Mouse (Mus musculus) gastrocnemius, postnatal 36 days (tissue): ENCODE data around the gene Rln3. TPM values are rescaled to one million over a fixed set of nuclear protein-coding genes. Genes with fewer than 3 reads are reported as not detected.
"Not testable (repeated sequence)": the region's sequence is repeated elsewhere in the genome, so short reads cannot be mapped to it uniquely, and the experiment has no call there.

Source experiments
- DNase-seq, 2 experiments: peaks; one replicate each; pipeline ENCODE4 v3.0.0; 2022
- intact Hi-C: fragments of 180-260 bp; cut with DNase I; formaldehyde crosslinking; loops from one replicate; pipeline ENCODE4 v1.15.1; 2025
- total RNA-seq, 2 experiments: library from RNA; stranded (reverse); gene quantifications; 2 replicates each; pipeline ENCODE4 v1.2.3; 2021

Rln3 gene
- total RNA-seq, 2 experiments from 2014 or later, result not detected

DNA sequence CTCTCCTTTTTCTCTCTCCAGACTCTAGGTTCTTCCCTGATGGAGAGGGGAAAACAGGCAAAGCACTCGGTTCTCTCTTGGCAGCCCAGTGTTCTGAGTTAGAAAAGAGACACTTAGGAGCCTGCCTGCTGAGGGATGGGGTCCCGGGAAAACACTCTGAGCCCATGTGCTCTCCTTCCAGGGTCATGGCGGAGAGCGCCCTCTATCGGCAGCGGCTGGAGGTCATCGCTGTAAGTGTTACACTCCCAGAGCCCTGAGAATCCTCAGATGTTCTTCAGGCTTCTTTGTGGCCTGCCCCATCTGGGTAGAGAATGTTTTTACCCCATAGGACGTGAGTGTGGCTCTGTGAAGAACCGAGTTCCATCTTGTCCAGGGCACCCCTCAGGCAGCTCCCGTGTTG is 20.6 kb downstream of the Rln3 start:
- DNase-seq, result peak in 1 of 2 experiments; percentile 54
- intact Hi-C loops, result no loop called here

DNA sequence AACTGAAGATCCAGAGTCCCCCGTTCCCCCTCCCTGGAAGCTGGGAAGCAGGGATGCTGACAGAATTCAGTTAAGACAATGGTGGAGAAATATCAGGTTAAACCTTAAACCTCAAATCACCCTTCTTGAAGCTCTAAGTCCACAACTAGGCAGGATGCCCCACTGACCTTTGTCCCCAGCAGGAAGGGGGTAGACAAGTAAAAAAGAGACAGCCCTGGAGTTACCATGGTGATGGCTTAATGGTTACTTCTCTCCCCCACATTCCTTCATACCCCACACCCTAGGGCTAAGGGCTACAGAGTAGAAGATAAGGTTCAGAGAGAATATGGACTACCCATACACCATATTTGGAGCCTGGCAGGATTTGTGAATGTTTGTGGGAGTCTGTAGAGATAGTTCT is 21.2 kb downstream of the Rln3 start:
- no peak for DNase-seq
- intact Hi-C loops, result no loop called here

DNA sequence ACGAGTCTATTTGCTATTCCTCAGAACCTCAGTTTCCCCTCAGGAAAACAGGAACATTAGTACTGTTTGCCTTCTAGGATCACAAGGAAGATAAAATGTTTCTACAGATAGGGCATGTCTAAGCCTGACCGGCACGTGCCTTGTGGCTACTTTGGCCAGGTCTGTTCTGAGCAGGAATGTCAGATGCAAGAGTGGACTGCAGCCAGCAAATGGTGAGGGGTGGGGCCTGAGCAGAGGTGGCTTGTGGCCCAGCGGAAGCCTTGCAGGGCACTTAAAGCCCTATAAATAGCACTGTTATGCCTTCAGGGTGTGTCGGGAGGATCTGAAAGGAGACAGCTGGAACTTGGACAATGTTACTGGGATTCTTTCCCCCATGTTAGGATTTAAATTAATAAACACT is 21.7 kb downstream of the Rln3 start:
- peak; percentile 51 to 59 for DNase-seq
- intact Hi-C loops, result no loop called here

DNA sequence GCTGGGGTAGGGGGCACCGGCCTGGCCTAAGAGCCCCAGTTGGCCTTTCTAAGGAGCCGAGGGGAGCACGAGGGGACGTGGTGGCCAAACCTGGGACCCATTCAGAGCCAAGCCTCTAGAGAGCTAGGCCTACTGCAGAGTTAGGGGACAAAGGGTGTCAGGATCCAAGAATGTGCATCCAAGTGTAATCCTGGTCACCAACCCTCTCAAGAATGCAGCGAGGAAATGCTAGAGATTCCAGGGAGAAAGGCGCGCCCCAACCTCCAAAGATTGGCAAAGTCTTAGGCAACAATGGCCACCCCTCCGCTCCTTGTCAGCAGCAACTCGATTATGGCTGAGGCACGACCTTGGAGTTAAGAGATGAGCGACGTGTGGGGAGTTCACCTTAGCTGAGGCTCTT is 23.2 kb downstream of the Rln3 start:
- DNase-seq, result no peak
- intact Hi-C loops, result no loop called here

DNA sequence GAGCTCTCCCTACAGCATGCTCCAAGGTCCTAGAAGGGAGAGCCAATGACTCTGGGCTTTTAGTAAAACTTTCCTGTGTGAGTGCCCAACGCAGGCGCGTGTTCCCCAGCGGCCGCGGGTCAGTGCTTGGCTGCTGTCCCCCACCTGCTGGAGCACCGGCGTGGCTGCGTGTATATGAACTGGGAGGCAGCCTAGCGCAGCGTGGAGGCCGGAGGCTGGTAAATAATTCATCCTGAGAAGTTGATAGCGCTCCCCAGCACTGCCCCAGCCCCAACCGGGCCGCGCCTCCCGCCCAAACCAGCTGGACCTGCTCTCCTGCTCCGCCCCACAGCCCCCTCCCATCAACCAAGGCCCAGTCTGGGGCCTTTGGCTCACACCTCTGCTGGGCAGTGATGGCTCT is 23.7 kb downstream of the Rln3 start, which contains the start of gene Palm3:
Gene Palm3 (plus strand): TSS at position 376 of the 400 bp plus-strand sequence.
- no peak for DNase-seq
- intact Hi-C loops, result no loop called here

DNA sequence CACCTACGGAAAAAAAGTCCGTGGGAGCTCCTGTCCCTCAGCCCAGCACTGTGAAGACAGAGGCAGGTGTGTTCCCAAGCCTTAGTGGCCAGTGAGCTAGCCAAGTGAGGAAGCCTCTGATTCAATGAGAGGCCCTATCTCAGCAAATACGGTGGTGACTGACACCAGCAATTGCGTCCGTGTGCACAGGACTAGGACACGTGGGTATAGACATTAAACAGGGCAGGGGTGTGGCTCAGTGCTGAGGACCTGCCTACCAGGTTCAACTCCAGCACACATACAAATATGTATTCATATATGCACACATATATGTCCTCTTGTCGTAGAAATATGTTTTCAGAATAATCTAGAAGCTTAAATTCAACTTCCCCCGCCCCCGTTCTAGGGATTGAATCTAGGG is 25.1 kb downstream of the Rln3 start:
- intact Hi-C loops, result no loop called here
- DNase-seq, result no peak

DNA sequence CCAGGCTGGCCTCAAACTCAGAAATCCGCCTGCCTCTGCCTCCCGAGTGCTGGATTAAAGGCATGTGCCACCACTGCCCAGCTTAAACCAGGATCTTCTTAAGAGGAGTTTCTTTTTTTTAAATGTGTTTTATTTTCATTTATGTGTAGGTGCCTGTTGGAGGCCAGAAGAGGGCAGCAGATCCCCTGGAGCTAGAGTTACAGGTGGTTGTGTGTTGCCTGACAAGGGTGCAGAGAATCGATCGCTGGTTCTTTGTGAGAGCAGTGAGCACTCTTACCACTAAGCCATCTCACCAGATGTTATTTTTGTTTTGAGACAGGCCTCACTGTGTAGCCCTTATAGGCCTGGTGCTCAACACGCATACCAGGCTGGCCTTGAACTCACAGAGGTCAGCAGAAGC is 29.0 kb downstream of the Rln3 start:
- no peak for DNase-seq
- intact Hi-C loops, result no loop called here

DNA sequence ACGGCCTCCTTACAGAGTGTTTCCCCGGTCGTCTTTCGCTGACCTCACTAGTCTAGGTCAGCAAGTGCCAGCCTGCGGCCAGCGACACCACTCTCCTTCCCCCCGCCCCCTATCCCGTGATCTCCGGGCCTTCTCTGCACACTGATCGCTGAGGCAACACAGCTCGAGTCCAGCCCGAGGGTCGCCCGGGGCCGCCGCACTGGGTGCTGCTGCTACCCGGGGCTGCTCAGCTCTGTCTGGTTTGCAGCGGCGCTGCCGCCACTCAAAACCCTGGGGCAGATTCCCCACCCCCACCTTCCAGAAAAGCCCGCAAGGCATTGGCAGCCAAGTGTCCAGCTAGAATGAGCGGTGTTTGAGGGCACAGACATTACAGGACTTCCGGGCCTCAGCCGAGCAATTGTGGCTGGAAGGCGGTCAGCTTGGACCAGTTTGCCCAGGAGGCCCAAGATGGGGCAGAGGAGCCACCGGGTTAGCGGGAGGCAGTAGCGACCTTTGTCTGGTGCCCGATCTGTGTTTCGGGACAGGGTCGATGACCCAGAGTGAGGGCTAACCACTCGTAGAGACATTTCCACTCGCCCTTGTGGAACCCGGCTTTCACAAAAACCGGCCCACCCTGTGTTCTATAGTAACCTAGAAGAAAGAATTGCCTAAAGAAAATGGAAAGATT is 32.2 kb downstream of the Rln3 start:
- no peak for DNase-seq
- intact Hi-C loops, result no loop called here

DNA sequence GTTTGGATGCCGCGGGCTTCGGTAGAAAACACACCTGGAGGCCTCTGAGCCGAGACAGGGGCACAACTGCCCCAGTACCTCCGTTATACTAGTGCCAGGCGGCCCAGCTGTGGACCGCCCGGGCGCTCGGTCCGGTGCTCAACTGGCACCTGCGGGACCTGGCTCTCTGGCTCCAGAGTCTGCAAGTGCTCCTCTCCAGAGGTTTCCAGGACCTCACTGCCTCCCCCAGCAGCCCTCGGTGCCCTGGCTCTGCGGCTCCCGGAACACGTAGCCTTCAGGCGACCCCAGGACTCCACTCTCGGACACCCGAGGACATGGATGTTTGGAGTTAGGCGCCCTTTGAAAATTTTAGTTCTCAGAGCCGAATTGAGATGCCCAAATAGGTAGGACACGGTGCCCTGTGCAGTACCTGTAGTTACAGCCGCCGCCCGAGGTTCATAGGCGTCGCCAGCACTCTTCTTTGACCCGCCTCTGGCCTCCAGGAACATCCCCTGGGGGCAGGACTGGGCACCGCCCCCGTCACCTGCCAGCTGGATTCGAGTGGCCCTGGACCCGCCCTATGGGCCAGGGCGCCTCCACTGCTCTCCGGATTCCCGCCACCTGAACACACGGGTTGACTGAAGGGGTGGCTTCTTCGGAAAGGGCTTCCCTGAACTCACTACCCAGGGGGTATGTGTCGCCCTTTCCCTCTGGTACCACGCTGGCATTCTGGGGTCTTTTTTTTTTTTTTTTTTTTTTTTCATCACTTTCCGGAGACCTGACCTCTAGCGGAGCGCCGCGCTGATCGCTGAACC is 32.9 kb downstream of the Rln3 start, which contains the start of gene 2210011C24Rik:
Gene 2210011C24Rik (minus strand): TSS at position 467 of the 794 bp plus-strand sequence.
- intact Hi-C loops, result no loop called here
- no peak for DNase-seq

DNA sequence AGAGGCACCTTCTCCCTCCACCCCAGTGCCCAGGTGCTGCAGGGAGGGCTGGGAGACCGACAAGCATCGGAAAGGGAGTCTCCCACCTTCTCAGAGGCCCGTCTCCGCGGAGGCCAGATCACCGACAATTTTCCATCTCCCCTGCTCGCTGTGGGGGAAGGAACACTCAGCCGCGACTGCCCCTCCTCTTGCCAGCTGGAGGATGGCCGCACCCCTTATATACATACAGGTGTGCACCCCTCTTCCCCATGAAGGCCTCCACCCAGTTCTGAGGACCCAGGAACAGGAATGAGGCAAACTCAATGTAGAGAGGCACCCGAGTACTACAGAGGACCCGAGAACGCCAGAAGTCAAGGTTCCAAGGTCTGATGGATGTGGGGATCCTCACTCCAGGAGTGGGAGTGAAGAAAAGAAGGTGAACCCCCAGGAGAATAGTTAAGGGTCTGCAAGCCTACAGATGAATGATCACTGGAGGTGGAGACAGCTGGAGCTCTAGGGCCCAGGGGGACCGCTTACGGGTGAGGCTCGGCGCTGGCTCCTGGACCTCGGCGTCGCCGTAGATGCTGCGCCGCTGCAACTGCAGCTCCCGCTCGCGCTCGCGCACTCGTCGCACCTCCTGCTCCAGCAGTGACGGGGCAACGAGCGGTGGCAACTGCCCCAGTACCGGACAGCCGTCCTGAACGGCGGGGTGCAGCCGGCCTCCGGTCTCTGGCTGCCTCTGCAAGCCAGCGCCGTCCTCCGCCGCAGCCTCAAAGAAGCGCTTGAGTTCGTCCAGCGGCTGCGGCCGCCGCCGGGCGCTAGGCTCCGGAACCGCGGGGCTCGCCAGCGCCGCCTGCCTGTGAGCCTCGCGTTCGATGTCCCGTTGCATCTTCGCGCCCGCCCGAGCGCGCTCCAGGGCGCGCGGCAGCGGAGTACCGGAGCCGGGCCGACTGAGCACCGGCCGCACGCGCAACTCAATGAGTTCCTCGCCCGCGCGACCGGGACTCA is 33.9 kb downstream of the Rln3 start:
- peak; percentile 74 to 76 for DNase-seq
- intact Hi-C loops, result no loop called here

DNA sequence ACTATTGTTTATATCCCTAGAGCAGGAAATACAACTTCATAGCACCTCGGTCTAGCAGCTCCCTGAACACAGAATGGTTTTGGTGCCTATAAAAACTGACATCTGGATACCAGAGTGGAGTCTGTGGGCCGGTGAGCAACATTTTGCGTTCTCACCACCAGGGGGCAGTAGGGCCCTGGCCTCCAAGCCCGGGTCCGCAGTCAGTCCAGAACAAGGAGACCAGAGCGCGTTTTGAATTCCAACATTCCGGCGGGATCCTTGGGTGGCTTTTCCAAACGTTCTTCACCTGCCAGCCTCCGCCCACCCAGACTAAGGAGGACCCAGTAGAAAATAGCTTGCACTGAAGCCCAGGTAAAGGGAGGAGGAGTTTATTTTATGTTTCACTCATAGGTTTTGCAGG is 34.9 kb downstream of the Rln3 start:
- intact Hi-C loops, result no loop called here

DNA sequence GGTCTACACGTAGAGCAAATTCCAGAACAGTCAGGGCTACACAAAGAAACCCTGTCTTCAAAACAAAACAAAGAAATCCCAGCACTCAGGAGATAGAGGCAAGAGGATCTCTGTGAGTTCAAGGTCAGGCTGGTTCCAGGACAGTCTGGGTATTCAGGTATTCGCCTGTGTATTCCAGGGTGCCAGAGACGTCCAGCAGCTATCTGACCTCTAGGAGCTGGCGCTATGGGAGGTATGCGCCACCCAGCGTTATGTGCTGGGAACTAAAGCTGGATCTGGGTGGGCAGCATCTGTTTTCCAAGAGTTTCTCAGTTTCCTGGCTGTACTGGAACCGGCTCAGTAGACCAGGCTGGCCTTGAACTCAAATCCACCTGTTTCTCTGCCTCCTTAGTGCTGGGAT is 36.4 kb downstream of the Rln3 start:
- DNase-seq, result no peak
- intact Hi-C loops, result no loop called here

More for the DNA sequence above, 34.9 kb downstream of the Rln3 start:
- peak; percentile 80 to 83 for DNase-seq

DNA sequence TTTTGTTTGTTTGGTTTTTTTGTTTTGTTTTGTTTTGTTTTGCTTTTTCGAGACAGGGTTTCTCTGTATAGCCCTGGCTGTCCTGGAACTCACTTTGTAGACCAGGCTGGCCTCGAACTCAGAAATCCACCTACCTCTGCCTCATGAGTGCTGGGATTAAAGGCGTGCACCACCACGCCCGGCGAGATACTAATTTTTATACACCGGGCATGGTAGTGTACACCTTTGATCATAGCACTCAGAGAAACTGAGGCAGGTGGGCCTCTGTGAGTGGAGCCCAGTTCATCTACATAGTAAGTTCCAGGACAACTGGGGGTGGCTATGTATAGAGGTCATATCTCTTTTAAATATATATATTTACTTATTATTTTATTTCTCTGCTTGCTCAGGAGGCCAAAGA is 39.3 kb downstream of the Rln3 start:
- intact Hi-C loops, DNase-seq: not testable (repeated sequence)

DNA sequence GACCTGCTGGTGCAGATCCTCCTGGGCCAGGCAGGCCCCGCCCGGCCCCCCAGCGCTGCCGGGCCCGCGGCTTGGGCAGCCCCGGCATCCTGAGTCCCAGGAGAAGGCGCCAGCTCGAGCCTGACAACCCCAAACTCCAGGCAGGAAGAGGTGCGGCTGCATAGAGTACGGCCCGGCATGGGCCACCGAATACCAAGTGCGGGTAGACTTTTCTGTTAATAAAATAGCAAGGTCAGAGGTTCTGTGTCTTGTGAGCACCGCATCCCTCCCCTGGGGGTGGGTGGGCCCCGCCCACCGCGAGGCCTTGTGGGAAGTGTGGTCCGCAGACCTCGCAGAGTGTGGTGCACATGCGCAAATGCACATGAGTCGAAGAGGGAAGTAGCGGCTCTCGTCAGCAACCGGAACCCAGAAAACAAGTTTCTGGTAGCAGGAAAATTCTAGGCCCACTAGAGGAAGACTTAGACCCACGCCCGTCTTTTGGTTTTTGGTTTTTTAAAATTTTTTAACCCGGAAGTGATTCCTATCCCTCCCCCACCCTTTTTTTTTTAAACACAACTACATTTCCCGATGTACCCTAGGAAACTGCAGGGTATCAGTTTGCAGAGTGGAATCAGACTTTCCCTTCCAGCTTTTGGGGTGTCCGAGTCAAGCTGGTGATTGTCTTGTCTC is 40.1 kb downstream of the Rln3 start:
- intact Hi-C loops, result no loop called here
- DNase-seq, result peak; percentile 92 to 95

DNA sequence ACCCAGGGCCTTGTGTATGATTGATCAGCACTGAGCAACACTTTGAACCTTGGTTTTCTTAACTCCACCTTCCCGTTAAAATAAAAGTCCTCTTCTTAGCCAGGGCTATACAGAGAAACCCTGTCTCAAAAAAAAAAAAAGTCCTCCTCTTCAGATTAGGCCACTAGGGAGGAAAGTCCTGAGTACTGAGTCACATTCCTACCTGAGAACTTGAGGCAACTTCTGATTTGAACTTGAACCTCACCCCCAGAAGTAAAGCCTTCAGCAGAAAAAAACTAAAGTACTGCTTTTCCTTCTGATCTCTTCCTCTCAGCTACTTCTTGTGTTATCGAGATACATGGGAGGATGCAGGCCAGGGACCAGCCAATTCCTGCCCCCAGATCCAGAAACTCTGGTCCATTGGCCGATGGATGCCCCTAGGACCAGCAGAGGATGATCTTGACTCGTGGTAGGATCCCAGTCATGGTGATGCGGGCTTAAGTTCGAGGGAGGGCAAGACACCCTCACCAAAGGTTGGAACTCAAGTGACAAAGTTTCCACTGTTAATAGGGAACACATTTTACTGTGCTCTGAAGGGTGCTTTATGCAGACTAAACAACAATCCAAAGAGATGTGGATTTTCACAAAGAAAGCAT is 41.1 kb downstream of the Rln3 start:
- intact Hi-C loops, result no loop called here
- no peak for DNase-seq

DNA sequence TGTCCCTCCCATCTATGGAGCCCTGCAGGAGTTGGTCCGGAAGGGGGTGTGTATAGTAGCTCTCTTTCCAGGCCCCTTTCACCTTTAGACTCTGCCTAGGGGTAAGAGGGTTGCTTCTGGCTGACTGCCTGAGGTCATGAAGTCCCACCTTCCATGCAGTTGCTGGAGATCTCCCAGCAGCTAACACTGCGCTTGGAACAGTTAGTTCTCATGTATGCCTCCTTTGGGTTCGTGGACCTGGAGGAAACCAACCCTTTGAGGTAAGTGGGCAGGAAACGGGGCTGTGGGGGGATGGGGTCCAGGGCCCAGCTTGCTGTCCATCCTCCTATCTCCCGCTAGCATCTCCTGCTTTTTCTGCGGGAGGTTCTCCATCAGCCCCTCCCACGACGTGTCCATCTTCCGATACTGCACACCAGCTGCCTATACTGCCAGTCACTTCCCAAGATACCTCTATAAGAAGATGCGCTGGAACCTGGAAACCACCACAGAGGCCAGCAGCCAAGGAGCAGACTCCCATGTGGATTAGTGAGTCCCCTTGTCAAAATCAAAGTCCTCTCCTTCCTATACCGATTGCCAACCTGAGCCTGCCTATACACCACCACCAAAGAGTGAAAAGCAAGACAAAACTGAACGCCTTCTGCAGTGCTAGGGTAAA is 41.7 kb downstream of the Rln3 start:
- intact Hi-C loops, result no loop called here
- DNase-seq, result no peak

DNA sequence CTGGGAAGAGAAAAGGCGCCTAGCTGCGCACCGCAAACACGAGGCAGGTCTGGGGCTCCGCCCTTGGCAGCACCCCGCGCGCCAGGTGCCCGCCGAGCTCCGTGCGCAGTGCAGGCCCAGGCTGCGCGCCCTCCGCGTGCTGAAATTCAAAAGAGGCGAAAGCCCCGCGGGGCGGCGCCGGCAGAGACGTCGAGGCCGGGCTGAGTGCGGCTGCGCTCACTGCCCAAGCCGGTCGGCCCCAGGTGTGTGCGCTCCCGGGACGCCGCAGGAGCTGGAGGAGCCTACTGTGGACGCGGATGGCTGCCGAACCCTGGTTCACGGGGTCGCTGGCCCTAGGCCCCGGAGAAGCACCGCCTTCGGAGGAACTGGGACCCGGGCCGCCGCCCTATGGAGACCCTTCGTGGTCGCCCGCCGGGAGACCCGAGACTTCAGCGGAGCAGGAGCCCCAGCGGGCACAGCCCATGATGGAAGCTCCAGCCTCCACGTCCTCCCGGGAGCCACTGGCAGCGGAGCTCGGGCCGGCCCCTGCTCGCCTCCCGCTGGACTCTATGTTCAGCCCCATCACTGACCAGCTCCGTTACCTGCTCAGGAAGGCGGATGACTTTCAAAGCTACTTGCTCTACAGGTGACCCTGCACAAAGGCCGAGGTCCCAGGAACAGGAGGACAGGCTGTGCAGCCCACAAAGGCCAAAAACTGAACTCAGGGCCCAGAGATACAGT is 43.4 kb downstream of the Rln3 start, which contains the start of gene 1700067K01Rik:
Gene 1700067K01Rik (plus strand): TSS at position 222 of the 720 bp plus-strand sequence.
- DNase-seq, result no peak
- intact Hi-C loops, result no loop called here

DNA sequence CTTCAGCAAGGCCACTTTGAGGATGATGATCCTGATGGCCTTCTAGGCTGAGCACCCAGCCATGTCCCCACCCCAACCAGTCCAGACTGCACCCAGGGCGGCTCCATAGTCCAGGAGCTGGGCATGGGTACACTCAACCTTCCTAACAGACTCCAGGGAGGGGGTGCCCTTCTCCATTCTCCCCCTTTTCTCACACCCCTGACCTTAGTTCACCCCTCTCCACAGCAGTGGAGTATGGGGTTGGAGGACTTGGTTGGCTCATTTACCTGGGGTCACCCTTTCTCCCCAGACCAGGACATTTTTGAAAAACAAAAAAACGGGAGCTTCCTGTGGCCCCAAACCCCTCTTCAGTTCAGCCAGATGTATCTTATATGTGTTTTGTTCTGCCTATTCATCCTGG is 45.0 kb downstream of the Rln3 start:
- DNase-seq, result no peak
- intact Hi-C loops, result no loop called here
